40 mouse cellular contexts compared by ENCODE assay signal in genomic region chr8:105442661-105443060, GRCm38 (mm10). TPM values are rescaled to one million over a fixed set of nuclear protein-coding genes. Genes with fewer than 3 reads are reported as not detected.
"Had no signal": no experiment of that assay in that cellular context is flagged by ENCODE, and none has a peak within 500 bp of the region (broad histone marks: within the 10 kb centered on the region; RNA-seq: fewer than 3 reads in every experiment).

No protein-coding gene starts in this region.

- H3K4me2 ChIP-seq: heart, embryonic 11.5 days; heart, embryonic 13.5 days; heart, embryonic 15.5 days; hindbrain, embryonic 13.5 days; hindbrain, embryonic 15.5 days; kidney, embryonic 15.5 days; limb, embryonic 13.5 days; limb, embryonic 15.5 days; liver, embryonic 12.5 days had no signal

- H3K36me3 ChIP-seq: heart, embryonic 13.5 days; heart, embryonic 15.5 days; hindbrain, embryonic 13.5 days; hindbrain, embryonic 15.5 days; kidney, embryonic 15.5 days; limb, embryonic 13.5 days; limb, embryonic 15.5 days; liver, embryonic 12.5 days had no signal

- H3K9ac ChIP-seq: heart, embryonic 13.5 days; heart, embryonic 15.5 days; hindbrain, embryonic 13.5 days; hindbrain, embryonic 15.5 days; kidney, embryonic 15.5 days; limb, embryonic 13.5 days; limb, embryonic 15.5 days; liver, embryonic 12.5 days; liver, embryonic 14.5 days had no signal

- H3K4me3 ChIP-seq: heart, embryonic 13.5 days; heart, embryonic 15.5 days; hindbrain, embryonic 13.5 days; hindbrain, embryonic 15.5 days; kidney, embryonic 15.5 days; limb, embryonic 13.5 days; limb, embryonic 15.5 days; liver, embryonic 12.5 days had no signal

- H3K27ac ChIP-seq: heart, embryonic 13.5 days; heart, embryonic 15.5 days; hindbrain, embryonic 13.5 days; hindbrain, embryonic 15.5 days; hindbrain, postnatal 0 days; kidney, embryonic 15.5 days; kidney, postnatal 0 days; limb, embryonic 13.5 days; limb, embryonic 15.5 days; liver, embryonic 12.5 days; liver, embryonic 14.5 days had no signal

- ATAC-seq: hindbrain, postnatal 0 days; intestine, embryonic 16.5 days; liver, embryonic 12.5 days had no signal

- DNase-seq: gastrocnemius, postnatal 14 days; gastrocnemius, postnatal 36 days; heart, adult 18-20 months; heart, postnatal 14 days; heart, postnatal 36 days; kidney, adult 11 months; kidney, adult 2 months; kidney, adult 9 months; kidney, postnatal 14 days; kidney, postnatal 36 days; layer of hippocampus, adult 9-11 months; layer of hippocampus, postnatal 36 days; left cerebral cortex, postnatal 4 days had no signal

- H3K4me1 ChIP-seq: limb, embryonic 15.5 days had no signal

- H3K9me3 ChIP-seq: heart, embryonic 13.5 days; heart, embryonic 15.5 days; hindbrain, embryonic 13.5 days; hindbrain, embryonic 15.5 days; kidney, embryonic 15.5 days; limb, embryonic 13.5 days; limb, embryonic 15.5 days; liver, embryonic 12.5 days had no signal

- H3K27me3 ChIP-seq: hindbrain, embryonic 13.5 days; hindbrain, embryonic 15.5 days; kidney, embryonic 15.5 days; limb, embryonic 13.5 days; limb, embryonic 15.5 days had no signal

RNA-seq across cellular contexts. Expression of gene Tppp3, which starts 28.7 kb away (rescaled TPM):
- total RNA-seq: hematopoietic stem cell, adult 5-6 weeks had no signal

RNA-seq across cellular contexts. Expression of gene Lrrc36, which starts 29.3 kb away (rescaled TPM):
- total RNA-seq: liver, adult 2 months had no signal
- polyA plus RNA-seq: heart, embryonic 11.5 days; limb, embryonic 11.5 days; liver, adult 2 months had no signal

RNA-seq across cellular contexts. Expression of gene Kctd19, which starts 29.4 kb away (rescaled TPM):
- total RNA-seq: gastrocnemius, postnatal 36 days; heart, adult 18-20 months; heart, postnatal 14 days; hematopoietic stem cell, adult 5-6 weeks; layer of hippocampus, adult 18-20 months; layer of hippocampus, adult 8-10 months; layer of hippocampus, postnatal 14 days; layer of hippocampus, postnatal 36 days; left cerebral cortex, adult 18-20 months; left cerebral cortex, adult 8-10 months; left cerebral cortex, postnatal 10 days; left cerebral cortex, postnatal 25 days; left cerebral cortex, postnatal 4 days; liver, adult 2 months had no signal
- polyA plus RNA-seq: heart, embryonic 11.5 days; heart, embryonic 13.5 days; heart, postnatal 0 days; hindbrain, embryonic 11.5 days; hindbrain, embryonic 13.5 days; hindbrain, embryonic 15.5 days; intestine, embryonic 14.5 days; intestine, embryonic 16.5 days; kidney, embryonic 15.5 days; kidney, postnatal 0 days; large intestine, adult 2 months; limb, embryonic 11.5 days; limb, embryonic 13.5 days; limb, embryonic 15.5 days; liver, adult 2 months; liver, embryonic 12.5 days; liver, embryonic 14.5 days had no signal
